Mouse (Mus musculus) lung, adult 2 months (tissue): ENCODE measurements around the gene Foxn3.

Experiments used
- CTCF ChIP-seq: fragments of 200-500 bp; IDR thresholded peaks from 2 replicates; pipeline ENCODE4 v1.5.1; 2011; ENCODE audit warnings: mild to moderate bottlenecking, low read length, control low read depth; ENCODE audit not compliant: insufficient read depth
- POLR2A ChIP-seq: fragments of 200-500 bp; IDR thresholded peaks from 2 replicates; pipeline ENCODE4 v1.6.1; 2011; ENCODE audit warnings: low read depth, mild to moderate bottlenecking, control low read depth, low read length, borderline replicate concordance; ENCODE audit errors: extremely low read depth

DNA sequence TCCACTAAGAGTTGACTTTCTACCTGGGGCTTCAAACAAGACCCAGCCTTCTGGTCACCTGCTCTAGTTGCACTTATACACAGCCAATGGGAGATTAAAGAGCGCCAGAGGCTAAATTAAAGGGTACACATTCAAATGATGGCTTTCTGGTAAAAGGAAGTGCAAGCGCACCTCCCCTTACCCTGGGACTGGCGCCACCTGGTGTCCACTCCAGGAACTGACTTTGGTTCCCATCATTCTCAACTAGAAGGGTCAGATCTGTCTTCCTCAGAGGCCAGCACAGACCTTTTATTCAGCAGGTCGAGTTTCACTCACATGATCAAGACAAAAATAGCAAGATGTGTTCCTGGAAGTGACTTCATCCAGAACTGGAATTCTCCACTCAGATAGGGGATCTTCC lies 413.3 kb downstream of the Foxn3 start:
- TF ChIP-seq POLR2A (no peak), CTCF (peak; percentile 87)
